Mouse (Mus musculus): ENCODE data around the gene Gm20403. TPM values are rescaled to one million over a fixed set of nuclear protein-coding genes. Genes with fewer than 3 reads are reported as not detected.

Gm20403 gene
- polyA plus RNA-seq (2015; fragmentation: Nextera tagmentation; extraction: Ambion mirVana): not detected in 2 replicates

GRCm38 (mm10) chr12:54986052-54986717 is at the start of gene Gm20403:
Gm20403 (minus strand) TSS chr12:54986529.
- no peaks in the 10 kb centered on the region for H3K9me3 ChIP-seq (replicated peaks; ENCODE audit: control insufficient read depth, low read length, poor library complexity, severe bottlenecking)

GRCm38 (mm10) chr12:55027088-55027487 is 40.8 kb upstream of the Gm20403 start:
- no peak overlapping the region for H3K27ac ChIP-seq (ENCODE audit: low read length)
- no peak overlapping the region for H3K9ac ChIP-seq (ENCODE audit: low read depth, low read length)
- ATAC-seq: no peak
- H3K4me2 ChIP-seq (ENCODE audit: low read length): no peak overlapping the region
- H3K4me3 ChIP-seq (ENCODE audit: low read depth, low read length): no peak overlapping the region
- H3K27me3 ChIP-seq (ENCODE audit: control insufficient read depth, insufficient read depth, low read depth, low read length): no peaks in the 10 kb centered on the region
- H3K9me3 ChIP-seq (replicated peaks; ENCODE audit: control insufficient read depth, low read length, poor library complexity, severe bottlenecking): no peaks in the 10 kb centered on the region
- H3K36me3 ChIP-seq (ENCODE audit: control insufficient read depth, insufficient read depth, low read length): no peaks in the 10 kb centered on the region
- no peaks in the 10 kb centered on the region for H3K4me1 ChIP-seq (ENCODE audit: control insufficient read depth, insufficient read depth, low read length)
- WGBS: 78% methylated on average over 3 of the region's 3 CpGs

More at GRCm38 (mm10) chr12:54986052-54986717, at the start of gene Gm20403:
- Histone ChIP-seq H3K9ac (ENCODE audit: low read depth, low read length) (peak within 1 kb of the TSS; percentile 78), H3K27me3 (ENCODE audit: control insufficient read depth, insufficient read depth, low read depth, low read length) (no peaks in the 10 kb centered on the region), H3K36me3 (ENCODE audit: control insufficient read depth, insufficient read depth, low read length) (no peaks in the 10 kb centered on the region), H3K4me1 (ENCODE audit: control insufficient read depth, insufficient read depth, low read length) (peaks cover 7% of the 10 kb centered on the region), H3K27ac (ENCODE audit: low read length) (peak within 1 kb of the TSS; percentile 74), H3K4me3 (ENCODE audit: low read depth, low read length) (peak within 1 kb of the TSS; percentile 91), H3K4me2 (ENCODE audit: low read length) (peak within 1 kb of the TSS; percentile 99)
- WGBS: under 1% methylated on average over 50 of the region's 60 CpGs
- ATAC-seq: peak; percentile 74

- Histone ChIP-seq H3K4me3 (ENCODE audit: low read depth, low read length) (no peak overlapping the region), H3K36me3 (ENCODE audit: control insufficient read depth, insufficient read depth, low read length) (no peaks in the 10 kb centered on the region), H3K4me1 (ENCODE audit: control insufficient read depth, insufficient read depth, low read length) (no peaks in the 10 kb centered on the region), H3K9ac (ENCODE audit: low read depth, low read length) (no peak overlapping the region), H3K9me3 (replicated peaks; ENCODE audit: control insufficient read depth, low read length, poor library complexity, severe bottlenecking) (no peaks in the 10 kb centered on the region), H3K4me2 (ENCODE audit: low read length) (no peak overlapping the region), H3K27ac (ENCODE audit: low read length) (no peak overlapping the region), H3K27me3 (ENCODE audit: control insufficient read depth, insufficient read depth, low read depth, low read length) (no peaks in the 10 kb centered on the region)
- 83% methylated on average over 2 of the region's 2 CpGs for WGBS
- ATAC-seq: no peak
These were observed 37.0 kb upstream of the Gm20403 start for GRCm38 (mm10) chr12:55023284-55023683.

GRCm38 (mm10) chr12:55019421-55019877 is 33.1 kb upstream of the Gm20403 start:
- Histone ChIP-seq H3K36me3 (ENCODE audit: control insufficient read depth, insufficient read depth, low read length) (no peaks in the 10 kb centered on the region), H3K9ac (ENCODE audit: low read depth, low read length) (no peak overlapping the region), H3K4me3 (ENCODE audit: low read depth, low read length) (no peak overlapping the region), H3K9me3 (replicated peaks; ENCODE audit: control insufficient read depth, low read length, poor library complexity, severe bottlenecking) (no peaks in the 10 kb centered on the region), H3K27ac (ENCODE audit: low read length) (no peak overlapping the region), H3K4me1 (ENCODE audit: control insufficient read depth, insufficient read depth, low read length) (no peaks in the 10 kb centered on the region), H3K27me3 (ENCODE audit: control insufficient read depth, insufficient read depth, low read depth, low read length) (no peaks in the 10 kb centered on the region), H3K4me2 (ENCODE audit: low read length) (no peak overlapping the region)
- WGBS: 86% methylated on average over 7 of the region's 7 CpGs
- no peak for ATAC-seq

- H3K4me2 ChIP-seq (ENCODE audit: low read length): no peak overlapping the region
- ATAC-seq: no peak
- no peaks in the 10 kb centered on the region for H3K27me3 ChIP-seq (ENCODE audit: control insufficient read depth, insufficient read depth, low read depth, low read length)
- no peak overlapping the region for H3K27ac ChIP-seq (ENCODE audit: low read length)
- no peak overlapping the region for H3K4me3 ChIP-seq (ENCODE audit: low read depth, low read length)
- no peaks in the 10 kb centered on the region for H3K36me3 ChIP-seq (ENCODE audit: control insufficient read depth, insufficient read depth, low read length)
- H3K4me1 ChIP-seq (ENCODE audit: control insufficient read depth, insufficient read depth, low read length): no peaks in the 10 kb centered on the region
- H3K9ac ChIP-seq (ENCODE audit: low read depth, low read length): no peak overlapping the region
- H3K9me3 ChIP-seq (replicated peaks; ENCODE audit: control insufficient read depth, low read length, poor library complexity, severe bottlenecking): no peaks in the 10 kb centered on the region
- 62% methylated on average over 9 of the region's 9 CpGs for WGBS
These were observed 30.9 kb upstream of the Gm20403 start for GRCm38 (mm10) chr12:55017119-55017721.

- no peak overlapping the region for H3K27ac ChIP-seq (ENCODE audit: low read length)
- no peaks in the 10 kb centered on the region for H3K27me3 ChIP-seq (ENCODE audit: control insufficient read depth, insufficient read depth, low read depth, low read length)
- H3K4me1 ChIP-seq (ENCODE audit: control insufficient read depth, insufficient read depth, low read length): no peaks in the 10 kb centered on the region
- no peak overlapping the region for H3K9ac ChIP-seq (ENCODE audit: low read depth, low read length)
- no peak overlapping the region for H3K4me2 ChIP-seq (ENCODE audit: low read length)
- no peaks in the 10 kb centered on the region for H3K36me3 ChIP-seq (ENCODE audit: control insufficient read depth, insufficient read depth, low read length)
- no peaks in the 10 kb centered on the region for H3K9me3 ChIP-seq (replicated peaks; ENCODE audit: control insufficient read depth, low read length, poor library complexity, severe bottlenecking)
- WGBS: 78% methylated on average over 8 of the region's 8 CpGs
- no peak overlapping the region for H3K4me3 ChIP-seq (ENCODE audit: low read depth, low read length)
- no peak for ATAC-seq
These were observed 30.2 kb upstream of the Gm20403 start for GRCm38 (mm10) chr12:55016339-55017118.

GRCm38 (mm10) chr12:55015428-55015827 is 29.1 kb upstream of the Gm20403 start:
- Histone ChIP-seq H3K9me3 (replicated peaks; ENCODE audit: control insufficient read depth, low read length, poor library complexity, severe bottlenecking) (no peaks in the 10 kb centered on the region), H3K4me2 (ENCODE audit: low read length) (no peak overlapping the region), H3K4me3 (ENCODE audit: low read depth, low read length) (no peak overlapping the region), H3K9ac (ENCODE audit: low read depth, low read length) (no peak overlapping the region), H3K27me3 (ENCODE audit: control insufficient read depth, insufficient read depth, low read depth, low read length) (no peaks in the 10 kb centered on the region), H3K4me1 (ENCODE audit: control insufficient read depth, insufficient read depth, low read length) (no peaks in the 10 kb centered on the region), H3K27ac (ENCODE audit: low read length) (no peak overlapping the region), H3K36me3 (ENCODE audit: control insufficient read depth, insufficient read depth, low read length) (no peaks in the 10 kb centered on the region)
- ATAC-seq: no peak
- WGBS: 90% methylated on average over 5 of the region's 5 CpGs

- 86% methylated on average over 6 of the region's 6 CpGs for whole genome bisulfite sequencing
- Histone ChIP-seq H3K27ac (ENCODE audit: low read length) (no peak within 1 kb of the TSS), H3K27me3 (ENCODE audit: control insufficient read depth, insufficient read depth, low read depth, low read length) (no peaks in the 10 kb centered on the region), H3K9me3 (replicated peaks; ENCODE audit: control insufficient read depth, low read length, poor library complexity, severe bottlenecking) (no peaks in the 10 kb centered on the region), H3K4me3 (ENCODE audit: low read depth, low read length) (no peak within 1 kb of the TSS), H3K36me3 (ENCODE audit: control insufficient read depth, insufficient read depth, low read length) (no peaks in the 10 kb centered on the region), H3K4me1 (ENCODE audit: control insufficient read depth, insufficient read depth, low read length) (no peaks in the 10 kb centered on the region), H3K9ac (ENCODE audit: low read depth, low read length) (no peak within 1 kb of the TSS), H3K4me2 (ENCODE audit: low read length) (no peak within 1 kb of the TSS)
- no peak for ATAC-seq
These were observed 27.5 kb upstream of the Gm20403 start, which contains the start of gene Baz1a for GRCm38 (mm10) chr12:55013626-55014398. Baz1a (minus strand) TSS chr12:55014348.
